Mouse (Mus musculus): ENCODE data around the gene BC067074. TPM values are rescaled to one million over a fixed set of nuclear protein-coding genes. Genes with fewer than 3 reads are reported as not detected.
A peak's percentile ranks its signal among the peaks of the same experiment; 100 is the strongest.

The BC067074 gene
- total RNA-seq, 2 experiments from 2014 or later: 1.1 to 1.2 TPM

GRCm38 (mm10) chr13:113393386-113393785 is 100.4 kb downstream of the BC067074 start:
- Histone ChIP-seq H3K27ac (no peak overlapping the region), H3K4me3 (no peak overlapping the region)
- intact Hi-C loops (cut with DNase I): no loop called here
- DNase-seq (ENCODE audit: extremely low spot score in 1 of 2, low spot score in 2 of 2): no peak
- no peak for TF ChIP-seq CTCF (IDR thresholded peaks at IDR 0.05)

DNA sequence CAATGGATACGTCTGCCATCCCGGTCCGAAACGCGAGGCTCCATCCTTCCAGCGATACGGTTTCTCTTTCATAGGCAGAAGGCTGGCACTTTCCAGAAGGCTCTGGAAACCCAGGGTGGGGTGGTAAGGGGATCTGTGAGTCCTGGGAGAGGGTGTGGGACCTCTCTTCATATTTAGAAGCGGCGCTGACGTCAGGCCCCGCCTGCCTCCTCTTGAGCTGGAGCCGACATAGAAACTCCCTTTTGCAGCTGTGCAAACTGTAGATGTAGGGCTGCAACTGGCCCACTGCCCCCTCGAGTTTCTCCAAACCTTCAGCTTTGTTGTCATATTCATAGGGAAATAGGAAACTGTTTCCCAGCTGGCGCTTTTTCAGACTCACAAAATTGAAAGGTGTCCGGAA is 101.6 kb downstream of the BC067074 start:
- peak overlapping the region; percentile 35; the same call in 1 of the 2 replicates for H3K4me3 ChIP-seq
- H3K27ac ChIP-seq: no peak overlapping the region
- no peak for TF ChIP-seq CTCF (IDR thresholded peaks at IDR 0.05)
- peak in 1 of 2 experiments; percentile 14 for DNase-seq (ENCODE audit: extremely low spot score in 1 of 2, low spot score in 2 of 2)
- intact Hi-C loops (cut with DNase I): no loop called here

- no peak overlapping the region for H3K27ac ChIP-seq
- TF ChIP-seq CTCF (IDR thresholded peaks at IDR 0.05): no peak
- DNase-seq (ENCODE audit: extremely low spot score in 1 of 2, low spot score in 2 of 2): no peak
- intact Hi-C loops (cut with DNase I): no loop called here
- no peak overlapping the region for H3K4me3 ChIP-seq
Observed at GRCm38 (mm10) chr13:113397006-113397520, 104.1 kb downstream of the BC067074 start.

GRCm38 (mm10) chr13:113401373-113402010 is 108.5 kb downstream of the BC067074 start:
- intact Hi-C loops (cut with DNase I): no loop called here
- DNase-seq (ENCODE audit: extremely low spot score in 1 of 2, low spot score in 2 of 2): no peak
- no peak overlapping the region for H3K4me3 ChIP-seq

GRCm38 (mm10) chr13:113403706-113404105 is 110.7 kb downstream of the BC067074 start:
- Histone ChIP-seq H3K4me3 (no peak overlapping the region), H3K27ac (no peak overlapping the region)
- no peak for TF ChIP-seq CTCF (IDR thresholded peaks at IDR 0.05)
- intact Hi-C loops (cut with DNase I): no loop called here
- DNase-seq (ENCODE audit: extremely low spot score in 1 of 2, low spot score in 2 of 2): no peak

More at GRCm38 (mm10) chr13:113401373-113402010, 108.5 kb downstream of the BC067074 start:
- H3K27ac ChIP-seq: no peak overlapping the region
- no peak for TF ChIP-seq CTCF (IDR thresholded peaks at IDR 0.05)

GRCm38 (mm10) chr13:113404172-113404571 is 111.2 kb downstream of the BC067074 start:
- DNase-seq (ENCODE audit: extremely low spot score in 1 of 2, low spot score in 2 of 2): no peak
- intact Hi-C loops (cut with DNase I): no loop called here
- no peak overlapping the region for H3K4me3 ChIP-seq
- no peak overlapping the region for H3K27ac ChIP-seq
- no peak for TF ChIP-seq CTCF (IDR thresholded peaks at IDR 0.05)

DNA sequence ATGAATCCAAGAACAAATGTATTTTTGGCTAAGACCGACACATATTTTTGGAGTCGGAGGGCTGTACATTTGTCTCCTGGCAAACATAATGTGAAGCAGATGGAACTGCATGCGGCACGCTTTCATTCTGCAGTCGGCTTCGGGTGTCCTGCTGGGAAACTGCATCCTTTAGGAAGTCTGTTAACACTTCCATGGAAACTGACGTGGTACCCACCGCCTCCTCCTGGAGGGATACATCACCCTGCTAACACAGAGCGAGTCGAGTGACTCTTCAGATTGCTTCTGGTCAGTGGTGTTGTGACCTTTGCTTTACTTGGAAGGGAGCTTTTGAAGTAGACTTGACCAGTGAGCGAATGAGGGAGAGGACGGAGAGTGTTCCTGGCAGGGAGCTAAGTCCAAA is 117.0 kb downstream of the BC067074 start:
- H3K4me3 ChIP-seq: no peak overlapping the region
- no peak overlapping the region for H3K27ac ChIP-seq
- no peak for TF ChIP-seq CTCF (IDR thresholded peaks at IDR 0.05)
- intact Hi-C loops (cut with DNase I): no loop called here
- DNase-seq (ENCODE audit: extremely low spot score in 1 of 2, low spot score in 2 of 2): peak; percentile 18 to 33

DNA sequence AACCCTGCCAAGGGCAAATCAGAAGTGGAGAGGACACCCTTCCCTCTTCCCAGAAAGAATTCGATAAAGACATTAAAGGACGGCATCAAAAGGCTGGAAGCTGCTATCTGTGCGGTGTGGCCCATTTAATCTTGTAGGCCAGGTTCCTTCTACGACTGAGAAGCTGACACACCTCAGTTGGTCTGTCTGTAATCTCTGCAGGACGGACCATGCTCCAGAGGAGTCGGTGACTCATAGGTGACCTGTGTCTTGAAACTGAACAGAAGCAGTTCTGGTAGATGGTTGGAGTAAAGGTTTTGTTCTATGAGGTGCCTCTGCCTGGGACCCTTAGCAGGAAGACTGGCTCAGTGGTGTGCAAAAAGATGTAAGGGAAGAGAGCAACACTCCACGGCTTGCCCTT is 122.6 kb downstream of the BC067074 start:
- intact Hi-C loops (cut with DNase I): loop anchor here (5.0 kb wide), 1 partner anchor 202 kb away; the partner anchor contains the start of gene Snx18
- TF ChIP-seq CTCF (IDR thresholded peaks at IDR 0.05): no peak

GRCm38 (mm10) chr13:113416986-113417385 is 124.0 kb downstream of the BC067074 start:
- no peak for TF ChIP-seq CTCF (IDR thresholded peaks at IDR 0.05)

More for the DNA sequence above, 122.6 kb downstream of the BC067074 start:
- DNase-seq (ENCODE audit: extremely low spot score in 1 of 2, low spot score in 2 of 2): no peak
- H3K27ac ChIP-seq: no peak overlapping the region
- H3K4me3 ChIP-seq: no peak overlapping the region

GRCm38 (mm10) chr13:113417757-113418483 is 125.0 kb downstream of the BC067074 start:
- Histone ChIP-seq H3K27ac (no peak overlapping the region), H3K4me3 (no peak overlapping the region)
- intact Hi-C loops (cut with DNase I): loop anchor here (5.0 kb wide), 1 partner anchor 199 kb away; the partner anchor contains the start of gene Snx18
- no peak for TF ChIP-seq CTCF (IDR thresholded peaks at IDR 0.05)
- peak; percentile 12 to 25 for DNase-seq (ENCODE audit: extremely low spot score in 1 of 2, low spot score in 2 of 2)

More at GRCm38 (mm10) chr13:113416986-113417385, 124.0 kb downstream of the BC067074 start:
- DNase-seq (ENCODE audit: extremely low spot score in 1 of 2, low spot score in 2 of 2): no peak
- no peak overlapping the region for H3K27ac ChIP-seq
- H3K4me3 ChIP-seq: no peak overlapping the region
- intact Hi-C loops (cut with DNase I): loop anchor here (5.0 kb wide), 1 partner anchor 200 kb away; the partner anchor contains the start of gene Snx18

DNA sequence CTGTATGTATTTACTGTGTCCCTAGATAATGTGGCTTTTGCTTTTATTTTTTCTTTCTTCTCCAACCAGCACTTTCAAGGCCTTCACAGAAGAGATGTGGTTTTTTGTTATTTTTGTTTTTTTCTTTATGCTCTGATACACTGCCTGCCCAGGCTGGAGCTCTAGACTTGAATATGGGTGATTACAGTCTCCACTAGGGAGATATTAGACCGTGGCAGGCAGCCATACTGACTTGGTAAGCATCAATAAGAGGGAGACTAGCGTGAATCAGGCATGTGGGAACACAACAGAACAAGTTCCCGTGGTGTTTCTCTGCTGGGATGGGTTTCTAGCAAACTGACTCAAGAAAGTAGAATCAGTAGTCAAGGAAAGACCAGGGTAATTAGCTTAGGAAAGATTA is 125.7 kb downstream of the BC067074 start:
- DNase-seq (ENCODE audit: extremely low spot score in 1 of 2, low spot score in 2 of 2): no peak
- intact Hi-C loops (cut with DNase I): loop anchor here (5.0 kb wide), 1 partner anchor 199 kb away; the partner anchor contains the start of gene Snx18
- H3K4me3 ChIP-seq: no peak overlapping the region
- no peak for TF ChIP-seq CTCF (IDR thresholded peaks at IDR 0.05)
- no peak overlapping the region for H3K27ac ChIP-seq

- no peak for DNase-seq (ENCODE audit: extremely low spot score in 1 of 2, low spot score in 2 of 2)
- TF ChIP-seq CTCF (IDR thresholded peaks at IDR 0.05): no peak
- H3K27ac ChIP-seq: no peak overlapping the region
- no peak overlapping the region for H3K4me3 ChIP-seq
- intact Hi-C loops (cut with DNase I): no loop called here
Observed at GRCm38 (mm10) chr13:113421472-113421871, 128.5 kb downstream of the BC067074 start.
